Mouse (Mus musculus): Measurements from ENCODE around the gene Rev3l. TPM values are rescaled to one million over a fixed set of nuclear protein-coding genes. Genes with fewer than 3 reads are reported as not detected.

Gene Rev3l
- polyA plus RNA-seq (2021): 21.8 TPM

GRCm38 (mm10) chr10:39731736-39732265 is at the start of gene Rev3l:
Gene Rev3l, plus strand, starts transcription at chr10:39732118.
- ChIA-PET CTCF (interaction anchor here (1.4 to 1.5 kb wide), 2 partner anchors 212 to 561 kb away, joined by 3 read pairs; no protein-coding TSS in a partner anchor), POLR2A (interaction anchor here (0.6 to 1.5 kb wide), 4 partner anchors 89 to 478 kb away, joined by 3 read pairs; no protein-coding TSS in a partner anchor)
- H3K27me3 ChIP-seq: no peaks in the 10 kb centered on the region
- peak; percentile 48 for ATAC-seq
- in situ Hi-C loops (cut with MboI; ENCODE audit: low pct_unique_long_range_greater_than_20kb): no loop called here
- peak; percentile 35 for DNase-seq (ENCODE audit: low read depth, low spot score)
- no peak for TF ChIP-seq CTCF (IDR thresholded peaks at IDR 0.05)

- CTCF ChIA-PET: interaction anchor here (1.1 kb wide), 1 partner anchor 8 kb away, joined by 4 read pairs; no protein-coding TSS in a partner anchor
Observed at GRCm38 (mm10) chr10:39682556-39682955, 49.4 kb upstream of the Rev3l start.

DNA sequence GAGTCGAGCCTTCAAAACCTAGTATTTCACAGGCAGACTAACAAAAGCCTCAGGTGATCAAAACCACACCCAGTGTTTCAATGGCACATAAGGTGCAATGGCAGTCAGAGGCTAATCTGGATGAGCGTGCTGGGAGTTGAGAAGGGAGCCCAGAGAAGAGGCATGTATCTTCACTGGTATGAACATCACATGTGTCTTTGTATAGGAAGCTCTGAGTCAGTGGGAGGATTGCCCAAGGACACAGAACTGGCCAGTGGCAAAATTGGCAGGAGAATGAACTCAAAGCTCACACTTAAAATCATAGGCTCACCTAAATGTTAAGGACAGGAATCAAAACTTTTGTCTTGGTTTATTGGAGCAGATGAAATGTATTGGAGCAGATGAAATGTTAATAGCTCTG is 48.4 kb upstream of the Rev3l start:
- no peak for TF ChIP-seq CTCF (IDR thresholded peaks at IDR 0.05)
- POLR2A ChIA-PET: no interaction called here
- ATAC-seq (no peak), DNase-seq (ENCODE audit: low read depth, low spot score) (no peak)
- CTCF ChIA-PET: interaction anchor here (1.1 kb wide), 1 partner anchor 9 kb away, joined by 4 read pairs; no protein-coding TSS in a partner anchor
- no peaks in the 10 kb centered on the region for H3K27me3 ChIP-seq
- in situ Hi-C loops (cut with MboI; ENCODE audit: low pct_unique_long_range_greater_than_20kb): no loop called here

More at GRCm38 (mm10) chr10:39682556-39682955, 49.4 kb upstream of the Rev3l start:
- no peaks in the 10 kb centered on the region for H3K27me3 ChIP-seq
- ATAC-seq: no peak
- no peak for TF ChIP-seq CTCF (IDR thresholded peaks at IDR 0.05)
- DNase-seq (ENCODE audit: low read depth, low spot score): no peak
- POLR2A ChIA-PET: no interaction called here
- in situ Hi-C loops (cut with MboI; ENCODE audit: low pct_unique_long_range_greater_than_20kb): no loop called here

DNA sequence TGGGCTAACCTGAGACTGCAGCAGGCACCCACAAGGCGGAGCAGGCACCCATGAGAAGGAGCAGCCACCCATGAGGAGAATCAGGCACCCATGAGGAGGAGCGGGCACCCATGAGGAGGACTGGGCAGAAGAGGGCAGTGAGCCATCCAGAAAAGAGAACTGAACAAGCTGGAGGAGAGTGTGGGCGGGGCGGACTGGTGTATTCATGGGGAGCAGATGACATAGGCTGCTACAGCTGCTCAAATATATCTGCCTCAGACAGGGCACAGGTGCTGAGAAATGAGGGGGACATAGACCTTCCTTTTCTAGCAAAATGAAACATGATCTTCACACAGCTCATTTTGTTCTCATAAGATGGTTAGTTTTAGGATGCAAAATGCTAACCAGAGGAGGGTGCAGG is 45.1 kb upstream of the Rev3l start:
- TF ChIP-seq CTCF (IDR thresholded peaks at IDR 0.05): no peak
- in situ Hi-C loops (cut with MboI; ENCODE audit: low pct_unique_long_range_greater_than_20kb): no loop called here
- CTCF ChIA-PET: no interaction called here
- ATAC-seq (no peak), DNase-seq (ENCODE audit: low read depth, low spot score) (no peak)
- POLR2A ChIA-PET: no interaction called here
- H3K27me3 ChIP-seq: no peaks in the 10 kb centered on the region

GRCm38 (mm10) chr10:39687851-39688250 is 44.1 kb upstream of the Rev3l start:
- POLR2A ChIA-PET: interaction anchor here (0.5 kb wide), 1 partner anchor 309 kb away, joined by 3 read pairs; no protein-coding TSS in a partner anchor

DNA sequence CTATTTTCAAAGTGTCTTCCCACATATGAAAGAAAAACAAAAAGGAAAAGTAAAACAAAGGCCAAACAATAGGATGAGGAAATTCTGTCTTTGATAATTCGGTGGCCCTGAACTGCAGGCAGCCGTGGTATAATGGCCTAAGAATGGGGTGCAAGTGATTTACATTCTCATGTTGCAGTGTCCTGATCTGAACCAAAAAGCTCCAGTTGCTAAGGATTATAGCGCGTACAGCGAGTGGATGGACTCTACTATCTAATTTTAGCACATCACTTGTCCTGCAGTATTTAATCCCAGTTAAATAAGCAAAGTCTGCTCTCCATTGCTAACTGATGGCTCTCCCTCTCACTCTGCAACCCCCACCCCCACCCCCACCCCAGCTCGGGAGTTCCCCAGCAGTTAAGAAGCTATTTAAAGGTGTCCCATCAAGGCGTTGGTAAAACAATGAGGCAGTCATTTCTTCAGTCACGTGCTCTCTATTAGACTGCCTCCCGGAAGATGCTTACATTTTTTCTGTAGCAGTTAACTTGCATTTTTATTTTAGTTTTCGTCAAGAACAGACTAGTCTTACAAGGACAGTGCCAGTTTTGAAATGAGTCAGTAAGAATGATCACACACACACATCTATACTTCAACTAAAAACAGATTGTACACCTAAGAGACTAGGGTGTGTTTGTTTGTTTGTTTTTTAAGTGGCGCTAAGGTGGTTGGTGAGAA is 40.4 kb upstream of the Rev3l start:
- POLR2A ChIA-PET: no interaction called here
- CTCF ChIA-PET: no interaction called here
- H3K27me3 ChIP-seq: no peaks in the 10 kb centered on the region
- ATAC-seq (no peak), DNase-seq (ENCODE audit: low read depth, low spot score) (no peak)
- in situ Hi-C loops (cut with MboI; ENCODE audit: low pct_unique_long_range_greater_than_20kb): no loop called here
- no peak for TF ChIP-seq CTCF (IDR thresholded peaks at IDR 0.05)

More at GRCm38 (mm10) chr10:39687851-39688250, 44.1 kb upstream of the Rev3l start:
- DNase-seq (ENCODE audit: low read depth, low spot score): no peak
- ATAC-seq: no peak
- CTCF ChIA-PET: interaction anchor here (0.8 kb wide), 1 partner anchor 9 kb away, joined by 3 read pairs; no protein-coding TSS in a partner anchor
- in situ Hi-C loops (cut with MboI; ENCODE audit: low pct_unique_long_range_greater_than_20kb): no loop called here
- no peak for TF ChIP-seq CTCF (IDR thresholded peaks at IDR 0.05)
- no peaks in the 10 kb centered on the region for H3K27me3 ChIP-seq

- no peak for TF ChIP-seq CTCF (IDR thresholded peaks at IDR 0.05)
Observed at GRCm38 (mm10) chr10:39692152-39692551, 39.8 kb upstream of the Rev3l start.

DNA sequence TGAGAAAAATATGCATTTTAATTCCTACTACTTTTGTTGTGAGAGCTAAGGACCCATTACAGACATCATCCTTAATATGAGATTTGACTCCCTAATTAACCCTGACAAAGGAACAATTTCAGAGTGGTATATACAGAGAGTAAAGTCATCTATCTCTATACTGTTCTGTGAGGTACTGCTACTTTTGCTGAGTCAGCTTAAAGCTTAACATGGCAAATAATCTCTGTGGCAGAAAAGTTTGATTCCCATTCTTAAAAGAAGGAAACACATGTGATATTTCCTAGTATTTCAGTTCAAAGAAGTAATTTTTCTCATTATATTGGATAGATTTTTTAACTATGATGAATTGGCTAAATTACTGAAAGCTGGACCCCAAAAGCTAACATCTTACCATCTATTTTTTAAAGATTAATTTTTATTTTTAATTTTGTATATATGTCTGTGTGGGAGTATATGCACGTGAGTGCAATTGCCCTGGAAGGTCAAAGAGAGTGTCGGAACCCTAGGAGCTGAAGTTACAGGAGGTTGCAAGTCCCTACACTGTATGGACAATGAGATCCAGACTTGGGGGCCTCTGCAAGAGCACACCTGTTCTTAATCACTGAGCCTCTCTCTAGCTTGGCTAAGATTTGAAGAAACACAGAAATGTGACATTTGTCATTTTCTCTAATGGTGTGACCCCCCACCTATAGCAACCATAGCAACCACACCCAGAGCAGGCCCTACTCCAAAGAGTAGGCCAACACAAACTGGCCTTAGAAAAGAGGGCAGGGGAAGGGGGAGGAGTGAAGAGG is 24.0 kb upstream of the Rev3l start:
- ATAC-seq (no peak), DNase-seq (ENCODE audit: low read depth, low spot score) (no peak)
- ChIA-PET POLR2A (interaction anchor here (0.6 kb wide), 1 partner anchor 9 kb away, joined by 4 read pairs; no protein-coding TSS in a partner anchor), CTCF (interaction anchor here (1.7 kb wide), 1 partner anchor 12 kb away, joined by 3 read pairs; no protein-coding TSS in a partner anchor)
- no peaks in the 10 kb centered on the region for H3K27me3 ChIP-seq
- in situ Hi-C loops (cut with MboI; ENCODE audit: low pct_unique_long_range_greater_than_20kb): no loop called here
- no peak for TF ChIP-seq CTCF (IDR thresholded peaks at IDR 0.05)

More at GRCm38 (mm10) chr10:39692152-39692551, 39.8 kb upstream of the Rev3l start:
- ATAC-seq: no peak
- no peak for DNase-seq (ENCODE audit: low read depth, low spot score)
- no peaks in the 10 kb centered on the region for H3K27me3 ChIP-seq
- in situ Hi-C loops (cut with MboI; ENCODE audit: low pct_unique_long_range_greater_than_20kb): no loop called here
- ChIA-PET CTCF (no interaction called here), POLR2A (interaction anchor here (0.7 kb wide), 1 partner anchor 52 kb away, joined by 7 read pairs; no protein-coding TSS in a partner anchor)

DNA sequence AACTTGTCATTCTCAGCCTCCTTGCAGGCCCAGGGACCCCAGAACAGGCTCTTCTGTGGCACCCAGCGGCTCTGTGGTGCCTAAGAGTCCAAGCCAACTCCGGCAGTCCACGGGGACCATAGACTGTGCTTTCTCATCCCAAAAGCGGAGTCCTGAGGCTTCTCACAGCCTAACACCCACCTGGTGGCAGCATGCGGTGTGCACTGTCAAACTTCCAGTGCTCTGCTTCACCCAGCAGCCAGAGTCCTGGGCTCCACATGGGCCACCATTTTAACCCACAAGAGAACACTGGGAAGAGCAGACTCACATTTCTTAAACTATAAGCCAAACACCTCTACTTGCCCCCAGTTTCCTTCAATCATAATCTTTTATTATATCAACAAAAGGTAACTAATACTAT is 15.0 kb upstream of the Rev3l start:
- TF ChIP-seq CTCF (IDR thresholded peaks at IDR 0.05): no peak
- CTCF ChIA-PET: no interaction called here
- POLR2A ChIA-PET: no interaction called here
- H3K27me3 ChIP-seq: no peaks in the 10 kb centered on the region
- DNase-seq (ENCODE audit: low read depth, low spot score): no peak
- in situ Hi-C loops (cut with MboI; ENCODE audit: low pct_unique_long_range_greater_than_20kb): no loop called here
- no peak for ATAC-seq

DNA sequence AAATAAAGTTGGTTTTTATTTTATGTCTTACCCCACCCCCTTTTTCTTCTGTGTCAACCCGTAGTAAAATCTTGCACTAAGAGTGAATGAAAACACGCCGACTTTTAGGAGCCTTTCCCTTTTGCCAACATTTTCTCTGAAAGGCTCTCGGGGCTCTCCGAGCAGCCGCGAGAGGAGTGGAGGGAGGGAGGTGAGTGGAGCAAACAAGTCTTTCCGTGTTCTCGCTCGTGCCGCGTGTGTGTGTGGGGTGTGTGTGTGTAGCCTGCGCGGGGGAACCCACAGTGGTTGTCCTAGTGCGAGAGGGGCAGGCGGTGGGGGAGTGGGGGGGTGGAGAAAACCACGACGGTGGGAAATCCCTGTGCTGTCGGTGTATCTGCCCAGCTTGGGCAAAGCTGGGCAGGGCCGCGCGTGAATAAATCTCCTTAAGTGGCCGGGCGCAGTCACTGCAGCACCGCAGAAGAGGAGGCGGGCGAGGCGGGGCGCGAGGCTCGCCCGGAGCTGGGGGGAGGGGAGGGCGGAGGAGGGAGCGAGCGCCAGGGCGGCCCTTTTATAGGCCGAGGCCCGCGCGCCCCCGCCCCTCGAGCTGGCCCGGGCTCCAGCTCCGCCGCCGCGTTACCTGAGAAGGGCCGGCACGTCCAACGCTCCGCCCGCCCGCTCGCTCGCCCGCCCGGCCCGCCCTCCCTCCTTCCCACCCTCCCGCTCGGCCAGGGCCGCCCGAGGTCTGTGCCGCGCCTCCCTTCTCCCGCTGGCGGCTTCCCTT is 762 bp upstream of the Rev3l start:
- DNase-seq (ENCODE audit: low read depth, low spot score): peak; percentile 24
- H3K27me3 ChIP-seq: no peaks in the 10 kb centered on the region
- ChIA-PET POLR2A (interaction anchor here (0.6 to 1.5 kb wide), 4 partner anchors 105 to 477 kb away, joined by 3 read pairs; no protein-coding TSS in a partner anchor), CTCF (interaction anchor here (1.4 to 1.5 kb wide), 2 partner anchors 211 to 560 kb away, joined by 3 read pairs; no protein-coding TSS in a partner anchor)
- peak; percentile 83 for ATAC-seq
- in situ Hi-C loops (cut with MboI; ENCODE audit: low pct_unique_long_range_greater_than_20kb): no loop called here
- no peak for TF ChIP-seq CTCF (IDR thresholded peaks at IDR 0.05)
